Mouse (Mus musculus) gastrocnemius, postnatal 14 days (tissue): ENCODE measurements around the gene Aup1. TPM values are rescaled to one million over a fixed set of nuclear protein-coding genes. Genes with fewer than 3 reads are reported as not detected.

Source experiments
- DNase-seq: peaks from one replicate; pipeline ENCODE4 v3.0.0; 2021; ENCODE audit warnings: mixed read lengths
- intact Hi-C: fragments of 180-260 bp; cut with DNase I; formaldehyde crosslinking; loops from one replicate; pipeline ENCODE4 v1.15.1; 2025; ENCODE audit warnings: low total_unique reads
- total RNA-seq, 2 experiments: library from RNA; stranded (reverse); gene quantifications; 2 replicates each; pipeline ENCODE4 v1.2.3; 2021

Gene Aup1
- total RNA-seq, 2 experiments from 2014 or later = 60.2 to 65.8 TPM

DNA sequence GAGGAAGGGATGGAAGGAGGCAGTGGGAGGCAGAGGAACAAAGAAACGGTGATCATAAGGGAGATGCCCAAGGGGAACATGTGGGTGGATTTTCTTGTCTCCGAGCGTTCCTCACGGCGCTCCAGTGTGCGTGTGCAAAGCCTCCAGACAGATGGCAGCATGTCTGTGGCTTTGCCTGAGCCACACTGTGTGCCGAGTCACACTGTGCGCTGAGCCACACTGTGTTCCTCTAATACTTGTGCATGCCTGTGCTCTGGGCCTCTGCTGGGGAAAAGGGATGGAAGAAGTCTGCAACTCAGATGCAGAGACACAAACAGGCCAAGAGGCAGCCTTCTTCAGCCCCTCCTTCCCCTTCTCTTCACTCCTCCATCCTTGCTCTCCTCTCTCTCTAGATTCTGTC is 27.0 kb upstream of the Aup1 start:
- no peak for DNase-seq
- intact Hi-C loops = no loop called here

DNA sequence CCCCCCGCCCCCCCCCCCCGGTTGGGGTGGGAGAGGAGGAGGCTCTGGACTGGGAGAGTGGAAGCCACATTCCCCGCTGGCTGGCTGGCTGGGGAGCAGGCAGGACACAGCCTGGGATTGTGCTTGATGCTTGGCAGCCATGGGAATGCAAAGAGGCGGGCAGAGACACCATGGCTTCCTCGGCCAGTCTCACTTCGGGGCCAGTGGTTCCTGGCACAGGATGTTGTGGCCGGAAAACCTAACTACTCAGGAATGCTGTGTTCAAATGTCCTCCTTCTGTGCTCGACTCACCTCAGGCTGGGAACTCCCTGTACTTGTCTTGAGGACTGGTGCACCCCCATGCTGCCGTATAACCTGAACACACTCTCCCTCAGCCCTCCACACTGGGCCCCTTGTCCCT is 26.6 kb upstream of the Aup1 start:
- peak; percentile 59 for DNase-seq
- intact Hi-C loops = no loop called here

DNA sequence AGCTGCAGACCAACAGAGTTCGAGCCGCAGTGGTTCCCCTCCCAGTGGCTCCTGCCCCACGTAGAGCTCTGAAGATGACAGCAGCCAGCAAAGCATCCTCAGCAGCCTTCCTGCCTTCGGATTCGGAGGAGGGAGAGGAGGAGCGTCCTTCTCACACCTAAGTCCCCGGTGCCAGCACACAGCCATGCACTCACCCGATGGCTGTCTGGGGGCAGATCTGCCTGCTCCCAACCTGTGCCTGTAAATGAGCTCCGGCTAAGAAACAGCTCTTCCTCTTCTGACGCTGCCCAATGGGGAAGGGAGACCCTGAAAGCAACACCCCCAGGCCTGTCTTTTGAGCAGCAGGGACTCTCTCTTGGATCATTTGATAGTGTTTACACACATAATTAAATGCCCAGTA is 24.5 kb upstream of the Aup1 start:
- intact Hi-C loops = no loop called here
- no peak for DNase-seq

DNA sequence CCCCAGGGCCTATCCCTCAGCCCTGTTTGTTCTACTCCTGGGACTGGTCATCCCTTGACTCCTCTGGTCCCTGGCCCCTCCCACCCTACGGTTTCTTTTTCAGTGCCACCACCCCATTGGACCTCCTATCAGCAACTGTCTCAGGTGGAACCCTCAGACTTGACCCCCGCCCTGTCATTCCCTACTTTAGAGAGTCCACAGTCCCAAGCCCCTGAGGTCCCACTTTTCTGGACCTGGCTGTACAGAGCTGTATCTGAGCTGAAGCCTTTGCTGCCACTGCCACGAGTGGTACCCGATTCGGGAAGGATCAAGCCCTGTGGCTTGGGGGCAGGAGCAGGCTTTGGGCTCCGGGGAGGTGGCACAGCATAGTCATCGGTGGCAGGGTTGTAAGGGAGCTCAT is 23.2 kb upstream of the Aup1 start:
- intact Hi-C loops = no loop called here
- DNase-seq = no peak

DNA sequence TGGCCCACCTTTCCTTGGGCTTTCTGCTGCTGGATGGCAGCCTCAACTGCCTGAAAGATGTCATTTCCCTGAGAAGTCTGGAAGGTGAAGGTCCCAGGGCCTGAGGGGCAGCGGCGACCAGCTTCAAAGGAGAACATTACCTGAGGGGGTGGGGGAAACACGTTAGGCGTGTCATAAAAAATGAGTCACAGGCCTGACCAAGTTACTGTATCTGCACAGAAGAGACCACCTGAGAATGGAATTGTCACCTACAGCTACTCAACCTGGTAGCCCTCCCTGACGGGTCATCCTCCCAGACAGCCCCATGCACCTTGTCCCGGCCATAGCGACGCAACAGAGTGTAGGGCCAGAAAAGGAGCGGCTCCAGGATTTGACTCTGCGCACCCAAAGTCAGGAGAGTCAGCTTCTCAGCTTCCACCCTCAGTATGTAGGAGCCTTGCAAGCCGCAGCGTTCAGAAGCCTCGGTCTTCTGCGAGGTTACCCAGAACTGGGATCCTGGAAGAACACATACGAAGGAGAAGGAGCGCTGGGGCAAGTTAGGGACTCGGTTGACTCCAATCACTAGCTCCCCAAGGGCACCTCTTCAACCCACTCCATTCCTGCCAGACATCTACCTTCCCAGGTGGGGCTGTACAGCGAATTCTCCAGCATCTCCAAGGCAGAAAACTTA is 22.3 kb upstream of the Aup1 start:
- DNase-seq = no peak
- intact Hi-C loops = no loop called here

DNA sequence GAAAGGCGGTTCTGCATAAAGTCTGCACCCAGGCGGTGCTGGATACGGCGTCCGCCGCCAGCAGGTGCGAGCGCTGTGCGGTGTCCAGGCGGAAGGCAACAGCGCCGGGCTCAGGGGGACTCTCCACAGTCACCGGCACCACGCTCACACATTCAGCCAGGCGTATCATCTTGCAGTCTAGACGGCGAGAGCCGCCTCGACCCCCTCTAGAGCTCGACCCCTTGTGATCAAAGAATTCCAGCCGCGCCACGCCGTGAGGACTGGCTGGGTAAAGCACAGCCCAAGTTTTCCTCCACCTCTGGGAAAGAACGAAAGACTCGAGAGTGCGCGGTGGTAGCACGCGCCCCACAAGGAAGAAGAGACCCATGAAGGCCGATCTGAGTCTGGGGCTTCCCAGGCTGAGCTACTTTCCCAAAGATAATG is 21.5 kb upstream of the Aup1 start:
- intact Hi-C loops = no loop called here
- DNase-seq = peak; percentile 36

DNA sequence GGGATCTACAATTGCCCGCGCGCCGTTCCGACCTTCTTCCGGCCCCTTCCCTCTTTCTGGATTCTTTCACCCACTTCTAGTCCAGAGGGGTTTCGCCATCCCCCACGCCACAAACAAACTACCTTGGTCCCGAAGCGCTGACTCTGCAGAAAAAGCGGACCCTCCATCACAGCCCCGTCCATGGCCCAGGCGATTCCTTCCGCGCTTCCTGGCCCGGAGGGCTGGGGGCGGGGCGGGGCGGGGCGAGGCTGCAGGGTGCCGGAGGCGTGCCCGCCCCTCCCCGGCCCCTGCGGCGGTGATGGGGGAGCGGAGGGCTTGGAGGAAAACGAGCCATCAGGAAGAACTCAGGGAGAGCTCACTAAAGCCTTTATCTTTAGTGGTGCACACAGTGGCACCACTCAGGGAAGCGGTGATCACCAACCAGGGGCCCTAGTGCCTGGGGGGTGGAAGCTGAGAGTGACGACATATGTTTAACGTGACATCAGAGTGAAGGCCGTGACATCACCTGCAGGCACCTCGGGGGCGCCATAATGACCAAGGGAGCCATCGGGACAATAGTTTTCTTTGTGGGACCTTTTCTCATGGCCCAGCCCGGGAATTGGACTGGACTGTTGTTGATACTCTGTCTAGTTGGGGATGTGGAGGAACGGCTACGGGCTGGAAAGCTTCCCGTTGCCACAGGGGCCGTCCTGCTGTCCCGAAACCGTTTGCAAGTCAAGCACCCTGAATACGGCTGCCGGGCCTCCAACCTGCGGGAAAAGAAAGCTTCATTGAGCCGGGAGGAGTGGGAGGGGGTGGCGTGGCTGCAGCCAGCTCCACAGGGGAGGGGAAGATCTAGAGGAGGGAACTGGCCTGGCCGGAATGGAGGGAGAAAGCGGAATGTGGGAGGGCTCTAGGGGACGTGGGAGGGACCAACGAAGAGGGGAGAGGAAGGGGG is 20.8 kb upstream of the Aup1 start, which contains the start of the genes Dok1 and Loxl3:
Gene Dok1 (minus strand): TSS at position 223 of the 937 bp plus-strand sequence.
Gene Loxl3 (plus strand): TSS at position 925 of the 937 bp plus-strand sequence.
- peak; percentile 83 for DNase-seq
- intact Hi-C loops = no loop called here

DNA sequence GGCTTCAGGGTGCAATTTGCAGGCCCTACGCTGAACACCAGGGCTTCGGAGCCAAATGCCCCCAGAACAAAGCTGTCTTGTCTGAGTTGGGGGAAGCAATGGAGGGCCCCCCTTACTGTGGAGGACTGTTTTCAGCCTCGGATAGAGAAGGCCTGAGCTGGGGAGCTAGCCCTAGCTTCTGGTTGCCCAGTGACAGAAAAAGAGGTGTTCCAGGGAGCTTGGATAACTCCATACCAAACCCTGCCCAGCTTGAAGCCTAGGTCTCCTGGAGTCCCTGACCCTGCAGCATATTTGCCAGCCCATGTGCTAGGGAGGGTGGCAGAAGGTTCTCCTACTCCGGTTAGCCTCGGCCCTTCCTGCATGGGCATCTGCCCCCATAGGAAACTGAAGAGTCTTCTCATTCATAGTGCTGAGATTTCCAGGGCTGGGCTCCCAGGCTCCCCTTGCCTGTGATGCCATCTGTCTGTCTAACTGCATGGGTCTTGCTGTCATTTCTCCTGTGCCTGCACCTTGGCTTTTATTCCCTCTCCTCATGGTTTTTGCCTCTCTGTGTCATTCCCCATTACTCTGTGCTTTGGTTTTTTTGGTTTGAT is 19.8 kb upstream of the Aup1 start:
- intact Hi-C loops = no loop called here
- DNase-seq = no peak

DNA sequence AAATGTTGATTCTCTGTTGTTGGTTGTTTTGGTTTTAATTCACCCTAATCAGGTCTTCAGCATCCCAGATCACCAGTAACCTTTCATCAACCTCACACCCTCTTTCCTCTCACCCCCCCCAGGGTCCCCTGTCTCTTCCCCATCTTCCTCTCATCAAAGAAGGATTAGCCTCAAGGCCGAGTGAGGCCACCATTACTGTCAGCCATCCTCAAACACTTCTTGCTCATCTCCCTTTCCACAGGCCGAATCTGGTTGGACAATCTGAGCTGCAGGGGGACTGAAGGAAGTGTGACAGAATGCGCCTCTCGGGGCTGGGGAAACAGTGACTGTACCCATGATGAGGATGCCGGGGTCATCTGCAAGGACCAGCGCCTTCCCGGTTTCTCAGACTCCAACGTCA is 17.1 kb upstream of the Aup1 start:
- intact Hi-C loops = no loop called here
- DNase-seq = no peak

DNA sequence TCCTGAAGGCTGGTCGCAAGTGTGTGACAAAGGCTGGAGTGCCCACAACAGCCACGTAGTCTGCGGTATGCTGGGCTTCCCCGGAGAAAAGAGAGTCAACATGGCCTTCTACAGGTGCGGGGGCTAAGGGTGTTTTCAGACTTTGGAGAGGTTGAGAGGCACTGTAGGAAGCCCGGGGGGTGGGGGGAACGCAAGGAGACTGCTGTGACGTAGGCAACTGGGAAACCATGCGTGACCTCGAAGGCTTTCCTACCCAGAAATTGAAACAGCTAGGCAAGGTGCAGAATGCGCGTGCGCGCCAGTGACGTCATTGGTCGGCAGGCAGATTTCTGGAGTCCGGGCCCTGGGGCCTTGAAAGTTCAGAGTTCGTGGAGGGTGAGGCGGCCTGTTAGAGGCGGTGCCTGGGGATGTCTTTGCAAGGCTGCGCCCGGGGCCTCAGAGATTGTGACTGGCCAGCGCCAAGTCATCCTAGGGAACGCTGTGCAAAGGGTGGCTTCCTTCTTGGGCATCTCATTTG is 15.8 kb upstream of the Aup1 start:
- peak; percentile 89 for DNase-seq
- intact Hi-C loops = no loop called here

DNA sequence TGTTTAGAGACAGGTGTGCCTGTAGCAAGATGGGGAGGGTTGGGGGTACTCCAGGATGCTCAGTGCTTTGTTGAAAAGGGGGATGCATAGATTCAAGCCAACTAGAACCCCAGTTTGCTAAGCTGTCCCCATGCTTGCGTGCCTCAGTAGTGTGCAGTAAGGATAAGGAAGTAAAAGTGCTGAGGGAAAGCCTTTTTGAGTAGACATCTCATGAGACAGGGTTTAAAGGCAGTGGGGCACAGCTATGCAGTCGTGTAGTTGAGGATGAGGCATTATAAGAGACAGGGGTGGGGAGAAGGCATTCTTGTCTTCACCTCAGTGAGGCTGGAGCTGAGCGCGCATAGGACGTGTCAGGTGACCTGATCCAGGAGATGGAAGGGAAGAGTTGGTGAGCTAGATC is 13.7 kb upstream of the Aup1 start:
- intact Hi-C loops = no loop called here

DNA sequence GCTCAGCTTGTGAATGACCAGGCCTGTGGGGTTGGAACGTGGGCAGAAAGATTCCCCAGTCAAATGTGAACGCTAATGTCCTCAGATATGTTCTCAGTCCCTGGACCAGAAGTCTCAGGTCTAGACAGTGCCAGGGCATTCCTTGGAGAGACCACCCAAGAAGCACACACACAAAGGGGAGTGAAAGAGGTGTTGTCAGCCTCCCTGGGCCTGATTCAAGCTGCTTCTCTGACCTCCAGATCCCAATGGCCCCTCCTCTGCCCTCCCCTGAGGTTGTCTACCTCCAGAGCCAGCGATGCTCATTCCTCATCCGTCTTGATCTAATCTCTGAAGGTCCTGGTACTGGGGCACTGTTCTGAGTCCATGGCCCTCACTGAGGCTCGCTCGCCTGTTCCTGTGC is 10.8 kb upstream of the Aup1 start:
- no peak for DNase-seq
- intact Hi-C loops = no loop called here

More for the DNA sequence above, 13.7 kb upstream of the Aup1 start:
- no peak for DNase-seq

DNA sequence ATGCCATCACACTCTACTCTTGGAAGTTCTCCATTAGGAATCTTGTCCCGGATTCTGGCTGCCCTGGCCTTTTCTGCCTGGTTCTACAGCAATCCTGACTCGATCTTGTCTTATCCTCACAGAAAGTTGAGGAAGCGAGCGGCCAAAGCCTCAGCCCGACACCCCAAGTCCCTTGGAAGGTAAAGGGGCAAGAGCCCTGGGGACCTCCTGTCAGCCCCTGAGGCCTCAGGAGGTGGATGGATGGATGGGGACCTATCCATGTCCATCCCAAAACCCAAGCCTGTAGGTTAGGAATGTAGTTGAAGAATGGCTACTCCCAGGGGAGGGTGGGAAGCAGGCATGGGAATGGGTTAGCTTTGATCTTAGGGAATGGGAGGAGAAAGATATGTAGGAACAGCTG is 10.3 kb upstream of the Aup1 start:
- no peak for DNase-seq
- intact Hi-C loops = no loop called here

DNA sequence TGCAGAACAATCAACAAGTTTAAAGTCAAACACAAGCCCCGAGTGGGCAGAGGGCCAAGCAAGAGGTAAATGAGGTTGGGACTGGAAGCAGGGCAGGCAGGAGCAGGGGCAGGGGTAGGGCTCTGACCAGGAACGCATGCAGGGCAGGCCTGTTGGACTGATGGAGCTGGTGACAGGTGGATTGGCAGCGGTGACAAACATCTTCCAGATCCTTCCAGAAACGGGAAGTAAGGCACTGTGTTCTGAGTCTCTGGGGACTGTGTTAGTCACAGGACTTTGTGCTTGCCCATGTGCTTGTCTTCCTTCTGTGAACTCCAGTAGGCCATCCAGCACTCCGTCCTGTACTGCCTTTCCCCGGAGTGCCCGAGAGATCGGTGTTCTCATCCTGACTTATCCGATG is 9.6 kb upstream of the Aup1 start:
- intact Hi-C loops = loop anchor here (5.0 kb wide), 1 partner anchor 37 kb away; no protein-coding TSS in a partner anchor
- DNase-seq = no peak

DNA sequence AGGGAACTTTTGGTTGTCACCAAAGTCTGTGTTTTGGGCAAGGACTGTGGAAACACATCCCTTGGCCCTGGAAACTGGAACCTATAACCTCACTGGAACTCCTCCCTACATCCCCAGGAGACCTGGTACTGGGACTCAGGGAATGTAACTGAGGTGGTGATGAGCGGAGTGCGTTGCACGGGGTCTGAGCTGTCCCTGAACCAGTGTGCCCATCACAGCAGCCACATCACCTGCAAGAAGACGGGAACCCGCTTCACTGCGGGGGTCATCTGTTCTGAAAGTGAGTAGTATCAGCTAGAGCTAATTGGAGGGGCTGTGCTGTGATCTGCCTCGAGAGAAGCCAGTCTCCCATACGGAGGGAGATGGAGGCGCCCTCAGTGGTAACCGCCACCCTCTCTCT is 5.0 kb upstream of the Aup1 start:
- DNase-seq = no peak
- intact Hi-C loops = loop anchor here (5.0 kb wide), 1 partner anchor 42 kb away; no protein-coding TSS in a partner anchor

DNA sequence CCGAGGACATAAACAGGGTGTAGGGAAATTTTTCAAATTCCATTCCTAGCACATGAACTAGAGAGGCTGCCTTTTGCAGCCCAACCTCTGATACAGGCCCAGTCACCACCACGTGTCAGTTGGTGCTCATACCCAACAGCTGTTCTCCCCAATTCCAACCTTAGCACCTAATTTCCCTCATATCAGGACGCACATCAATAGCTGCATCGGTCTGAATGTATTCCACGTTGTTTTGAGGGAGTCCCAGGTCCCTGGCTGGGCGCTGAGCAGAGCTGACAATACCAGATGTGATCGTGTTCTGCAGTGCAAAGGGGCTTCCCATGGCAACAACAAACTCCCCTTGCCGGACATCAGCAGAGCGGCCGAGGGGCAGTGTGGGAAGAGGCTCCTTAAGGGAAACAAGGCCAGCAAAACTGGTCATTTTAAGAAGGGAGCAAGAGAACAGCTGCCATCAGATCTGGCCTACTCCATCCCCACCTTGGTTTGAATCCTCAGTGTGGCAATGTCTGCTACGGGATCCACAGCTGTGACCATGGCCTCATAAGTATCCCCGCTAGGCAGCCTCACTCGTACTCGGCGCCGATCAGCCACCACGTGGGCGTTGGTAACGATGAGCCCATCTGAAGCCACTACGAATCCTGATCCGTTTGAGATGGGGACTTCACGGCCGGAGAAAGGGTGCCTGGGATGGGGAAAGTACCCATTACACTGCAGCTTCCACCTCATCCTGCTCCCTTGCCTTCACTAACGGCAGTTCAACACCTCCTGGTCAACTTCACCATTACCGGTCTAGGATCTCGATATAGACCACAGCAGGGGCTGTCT is 973 bp upstream of the Aup1 start:
- intact Hi-C loops = no loop called here

DNA sequence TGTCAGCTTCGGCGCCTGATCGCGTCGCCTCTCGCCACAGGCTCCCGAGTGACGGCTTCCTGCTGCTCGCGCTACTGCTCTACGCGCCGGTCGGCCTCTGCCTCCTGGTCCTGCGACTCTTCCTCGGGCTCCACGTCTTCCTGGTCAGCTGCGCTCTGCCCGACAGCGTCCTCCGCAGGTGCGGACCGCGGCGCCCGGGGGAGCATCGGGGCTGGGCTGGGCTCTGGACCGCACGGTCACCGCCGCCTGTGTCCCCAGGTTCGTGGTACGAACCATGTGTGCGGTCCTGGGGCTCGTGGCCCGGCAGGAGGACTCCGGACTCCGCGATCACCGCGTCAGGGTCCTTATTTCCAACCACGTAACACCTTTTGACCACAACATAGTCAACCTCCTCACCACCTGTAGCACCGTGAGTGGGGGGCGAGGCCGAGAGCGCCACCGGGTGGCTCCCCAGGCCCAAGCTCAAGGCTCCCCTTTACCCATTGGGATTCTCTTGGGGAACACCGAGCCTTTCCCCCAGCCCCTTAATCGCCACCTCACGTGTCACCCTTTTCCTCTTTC is 630 bp downstream of the Aup1 start, which contains the start of gene Htra2:
Gene Htra2 (minus strand): TSS at position 403 of the 561 bp plus-strand sequence.
- DNase-seq = no peak
- intact Hi-C loops = no loop called here

More for the DNA sequence above, 973 bp upstream of the Aup1 start:
- DNase-seq = peak; percentile 27

DNA sequence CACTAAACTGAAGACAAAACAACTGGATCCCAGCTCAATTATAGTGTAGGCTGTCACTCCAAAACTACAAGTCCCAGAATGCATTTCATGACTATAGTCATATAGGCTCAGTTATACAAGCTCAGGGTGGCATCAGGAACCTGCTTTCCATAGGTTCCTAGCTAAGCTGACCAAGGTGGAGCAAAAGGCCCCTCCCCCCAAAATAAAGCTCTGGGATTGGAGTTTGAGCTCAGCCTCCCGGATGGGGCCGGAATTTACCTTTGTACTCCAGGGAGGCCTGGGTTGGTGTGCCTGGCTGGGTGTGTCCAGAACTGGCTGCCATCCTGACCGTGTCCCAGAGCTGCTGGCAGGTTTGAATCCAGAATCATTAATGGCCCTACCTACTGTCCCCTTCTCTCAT is 3.5 kb downstream of the Aup1 start, which contains the start of gene Dqx1:
Gene Dqx1 (plus strand): TSS at position 55 of the 400 bp plus-strand sequence.
- no peak for DNase-seq
- intact Hi-C loops = no loop called here

DNA sequence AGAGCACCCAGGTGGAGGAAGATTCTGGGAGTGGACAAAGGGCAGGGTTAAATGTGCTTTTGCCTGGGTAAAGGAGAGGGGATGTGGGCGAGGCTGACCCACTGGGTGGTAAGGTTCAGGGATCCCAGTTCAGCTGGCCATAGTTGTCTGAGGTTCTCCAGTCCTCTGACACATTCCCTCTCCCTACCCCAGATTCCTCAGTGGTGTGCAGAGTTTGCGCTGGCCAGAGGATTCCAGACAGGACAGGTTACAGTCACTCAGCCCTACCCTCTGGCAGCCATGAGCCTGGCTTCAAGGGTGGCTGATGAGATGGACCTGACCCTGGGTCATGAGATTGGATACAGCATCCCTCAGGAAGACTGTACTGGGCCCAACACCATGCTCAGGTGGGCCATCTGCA is 4.4 kb downstream of the Aup1 start:
- no peak for DNase-seq
- intact Hi-C loops = no loop called here
